Mouse (Mus musculus) adrenal gland, postnatal 10 days (tissue): ENCODE measurements around the gene Sh3bp4. TPM values are rescaled to one million over a fixed set of nuclear protein-coding genes. Genes with fewer than 3 reads are reported as not detected.

Experiments used
- DNase-seq: peaks from one replicate; pipeline ENCODE4 v3.0.0; 2021; ENCODE audit warnings: mixed read lengths
- total RNA-seq, 2 experiments: library from RNA; stranded (reverse); gene quantifications; 2 replicates each; pipeline ENCODE4 v1.2.3; 2021

The Sh3bp4 gene
- total RNA-seq, 2 experiments from 2014 or later = 13.4 to 17.6 TPM

GRCm38 (mm10) chr1:89130429-89130828 lies 60.2 kb downstream of the Sh3bp4 start:
- DNase-seq = no peak

GRCm38 (mm10) chr1:89131018-89131540 lies 60.9 kb downstream of the Sh3bp4 start:
- no peak for DNase-seq

DNA sequence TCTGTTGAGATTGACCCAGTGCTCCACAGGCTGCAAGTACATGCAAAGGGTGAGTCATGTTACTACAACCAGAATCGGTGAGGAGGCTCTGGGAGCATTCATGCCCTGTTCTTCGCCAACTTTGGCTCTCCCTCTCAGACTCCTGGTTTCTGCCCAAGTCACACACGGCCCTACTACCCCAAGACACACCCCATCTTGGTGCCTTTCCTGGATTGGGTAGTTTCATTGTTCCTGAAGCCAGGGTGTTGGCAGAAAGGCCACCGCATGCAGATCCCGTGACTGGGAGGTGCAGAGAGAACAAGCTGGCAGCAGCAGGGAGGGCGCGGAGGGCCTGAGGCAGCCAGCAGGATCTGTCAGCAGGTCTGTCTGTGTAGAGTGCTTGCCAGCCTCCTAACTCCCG lies 61.5 kb downstream of the Sh3bp4 start:
- DNase-seq = peak; percentile 67

GRCm38 (mm10) chr1:89133266-89133665 lies 63.1 kb downstream of the Sh3bp4 start:
- DNase-seq = peak; percentile 35

GRCm38 (mm10) chr1:89133717-89134116 lies 63.5 kb downstream of the Sh3bp4 start:
- DNase-seq = no peak

DNA sequence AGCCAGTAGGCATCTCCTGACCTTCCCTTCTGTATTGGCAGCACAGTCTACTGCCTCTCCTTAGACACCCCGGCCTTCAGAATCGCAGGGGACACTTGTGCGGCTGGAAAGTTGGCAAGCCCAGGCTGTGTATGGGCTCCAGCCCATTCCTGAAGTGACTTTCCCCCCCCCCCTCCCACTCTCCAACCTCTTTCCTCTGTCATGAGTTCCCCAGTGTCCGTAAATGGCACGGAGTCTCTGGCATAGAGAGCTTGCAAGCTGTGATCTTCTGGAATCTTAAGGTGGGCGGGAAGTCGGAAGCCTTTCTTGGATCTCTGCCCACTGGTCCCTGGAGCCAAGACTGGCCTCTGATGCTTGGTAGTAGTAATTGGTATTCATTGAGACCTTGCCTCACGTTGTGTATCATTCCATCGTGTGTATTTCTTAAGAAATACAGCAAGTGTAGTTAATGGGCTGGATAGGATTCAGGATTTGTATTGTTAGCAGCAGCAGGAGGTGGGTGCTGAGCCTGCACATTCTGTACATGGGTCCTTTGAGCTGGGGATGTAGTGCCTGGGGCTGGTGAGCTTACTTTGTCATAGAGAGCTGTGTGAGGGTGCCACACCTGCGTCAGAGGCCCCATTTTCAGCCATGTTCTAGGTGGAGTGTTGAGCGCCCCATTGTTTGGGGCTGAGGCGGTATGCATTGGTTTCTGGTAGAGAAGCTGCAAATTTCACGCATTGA lies 66.0 kb downstream of the Sh3bp4 start:
- peak; percentile 70 for DNase-seq

DNA sequence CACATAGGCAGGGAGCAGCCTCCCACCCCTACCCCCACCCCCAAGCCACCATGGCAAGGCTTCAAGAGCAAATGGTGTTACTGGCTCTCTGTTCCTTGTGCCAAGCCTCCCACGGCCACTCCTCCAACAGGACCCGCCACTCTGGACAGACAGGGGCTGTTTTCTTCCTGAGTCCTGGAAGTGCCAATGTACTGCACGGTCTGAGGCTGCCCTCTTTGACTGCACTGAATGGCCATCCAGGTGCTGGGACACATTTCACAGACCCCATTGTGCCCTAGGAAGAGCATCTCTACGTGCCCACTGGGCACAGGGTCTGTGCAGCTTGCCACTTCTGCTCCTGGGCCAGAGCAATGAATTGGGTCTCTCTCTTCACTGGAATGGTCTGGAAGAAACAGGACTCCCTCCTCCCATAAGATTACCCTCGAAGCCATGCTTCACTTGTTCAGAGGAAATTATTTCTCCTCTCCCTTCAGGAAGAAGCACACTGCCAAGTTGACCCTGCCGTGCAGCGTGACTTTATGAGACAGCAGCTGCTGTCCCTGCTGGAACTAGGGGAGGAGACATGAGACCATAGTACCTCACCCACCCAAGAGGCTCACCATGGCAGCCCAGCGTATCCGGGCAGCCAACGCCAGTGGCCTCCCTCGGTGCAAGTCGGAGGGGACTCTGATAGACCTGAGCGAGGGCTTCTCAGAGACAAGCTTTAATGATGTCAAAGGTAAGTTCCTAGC lies 67.0 kb downstream of the Sh3bp4 start:
- no peak for DNase-seq

DNA sequence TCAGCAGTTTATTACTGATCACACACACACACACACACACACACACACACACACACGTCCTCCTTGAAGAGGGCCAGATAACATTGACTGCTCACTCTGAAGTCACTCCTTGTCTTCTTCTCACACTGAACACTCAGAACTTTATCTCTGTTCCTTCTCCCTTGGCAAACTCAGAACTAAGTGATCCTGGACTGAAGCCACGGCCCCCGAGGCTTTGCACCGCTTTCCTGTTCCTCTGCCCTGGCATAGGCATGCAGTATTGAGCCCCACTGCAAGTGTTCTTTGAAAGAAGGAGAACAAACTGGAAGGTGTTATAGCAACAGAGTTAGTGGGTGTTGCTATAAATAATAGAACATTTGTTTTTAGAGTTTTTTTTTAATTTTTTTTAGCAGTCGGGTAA lies 68.1 kb downstream of the Sh3bp4 start:
- DNase-seq = no peak

- no peak for DNase-seq
Measured at GRCm38 (mm10) chr1:89140113-89140512, 69.9 kb downstream of the Sh3bp4 start.

DNA sequence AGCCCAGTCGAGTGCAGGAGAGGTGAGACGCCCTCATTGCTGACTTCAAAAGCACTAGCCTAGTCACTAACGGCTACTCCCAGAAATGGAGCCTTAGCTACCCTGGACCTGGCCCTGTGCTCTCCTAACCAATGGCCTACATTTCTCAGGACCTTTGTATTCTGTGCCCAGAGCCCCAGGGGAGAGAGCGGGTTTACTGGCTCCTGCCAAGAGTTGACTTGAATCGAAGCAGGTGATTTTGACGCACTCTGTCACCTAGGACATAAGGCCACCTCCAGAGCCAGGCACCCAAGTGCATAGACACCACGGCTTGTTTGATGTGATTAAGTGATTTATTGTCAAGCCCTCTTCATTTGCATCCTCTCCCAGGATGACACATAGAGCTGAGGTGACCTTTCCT lies 80.9 kb downstream of the Sh3bp4 start:
- DNase-seq = peak; percentile 54

DNA sequence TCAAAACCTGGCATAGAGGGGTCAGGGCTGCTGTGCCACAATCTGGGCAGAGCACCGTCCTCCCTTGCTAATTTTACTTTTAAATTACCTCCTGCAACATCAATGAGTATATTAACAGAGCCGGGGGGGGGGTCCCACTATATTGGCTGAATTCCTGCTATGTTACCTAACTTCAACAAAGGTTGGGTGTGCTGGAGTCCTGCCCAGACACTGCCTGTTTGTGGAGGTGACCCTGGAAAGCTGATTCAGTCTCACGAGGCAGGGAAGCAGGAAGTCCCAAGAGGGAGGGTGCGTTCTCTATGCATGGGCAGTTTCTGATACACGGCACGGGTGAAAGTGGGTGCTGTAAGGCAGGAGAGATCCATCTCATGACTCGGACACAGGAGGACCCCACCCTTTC lies 82.4 kb downstream of the Sh3bp4 start:
- DNase-seq = peak; percentile 38

GRCm38 (mm10) chr1:89153203-89153602 lies 83.0 kb downstream of the Sh3bp4 start:
- DNase-seq = no peak

GRCm38 (mm10) chr1:89163483-89163882 lies 93.3 kb downstream of the Sh3bp4 start:
- no peak for DNase-seq

DNA sequence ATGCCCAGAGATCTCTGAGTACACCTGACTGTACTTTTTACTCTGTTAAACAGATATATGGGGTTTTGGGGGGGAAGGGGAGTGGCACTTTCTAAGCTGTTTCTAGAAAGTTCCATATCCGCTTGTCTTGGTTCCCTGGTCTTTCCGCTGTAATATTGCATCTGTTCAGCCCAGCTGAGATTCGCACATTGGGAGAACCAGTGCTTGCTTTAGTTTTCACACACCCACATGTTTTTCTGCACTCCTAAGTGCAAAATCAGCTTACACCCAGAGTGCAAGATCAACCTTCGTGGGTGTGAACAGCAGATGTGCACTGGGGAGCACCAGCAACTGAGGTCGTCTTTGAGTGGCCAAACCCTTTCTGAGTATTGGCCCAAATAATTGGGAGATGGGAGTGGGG lies 94.1 kb downstream of the Sh3bp4 start:
- no peak for DNase-seq

DNA sequence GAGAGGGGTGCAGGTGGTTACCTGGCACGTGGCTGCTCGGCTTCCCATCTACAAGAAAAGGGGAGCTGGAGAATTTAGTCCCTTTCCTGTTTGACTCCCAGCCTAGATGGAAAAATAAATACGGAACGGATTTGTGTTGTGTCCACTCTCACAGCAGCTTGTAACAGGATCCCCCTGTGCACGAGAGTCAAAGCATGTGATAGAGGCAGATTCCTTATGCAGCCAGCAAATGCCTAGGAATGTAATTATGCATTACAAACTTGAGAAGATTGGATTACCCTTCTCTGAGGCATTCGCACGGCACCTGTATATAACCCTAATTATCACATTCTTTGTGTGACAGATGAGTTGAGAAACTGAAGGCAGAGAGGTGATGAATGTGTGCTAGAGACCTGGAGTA lies 94.5 kb downstream of the Sh3bp4 start:
- DNase-seq = no peak

GRCm38 (mm10) chr1:89166814-89167249 lies 96.6 kb downstream of the Sh3bp4 start:
- DNase-seq = peak; percentile 68

- no peak for DNase-seq
Measured at GRCm38 (mm10) chr1:89171275-89171767, 101.1 kb downstream of the Sh3bp4 start.

DNA sequence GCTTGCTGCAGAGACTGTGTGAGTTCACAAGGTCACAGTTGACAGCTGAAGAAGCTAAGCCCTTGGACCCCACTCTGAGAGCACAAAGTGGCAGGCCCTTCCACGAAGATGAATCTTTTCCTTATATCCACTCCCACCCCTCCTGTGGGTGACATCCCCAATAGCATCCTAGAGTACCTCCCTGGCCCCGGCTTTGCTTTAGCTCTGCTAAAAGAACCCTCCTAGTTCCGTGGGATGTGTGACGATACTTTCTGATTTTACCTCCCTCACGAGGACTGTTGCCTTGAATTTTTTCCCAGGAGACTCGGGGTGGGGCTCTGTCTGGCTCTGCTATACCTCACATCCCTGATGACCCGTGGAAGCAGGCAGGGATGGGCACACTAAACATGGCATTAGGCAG lies 104.4 kb downstream of the Sh3bp4 start:
- DNase-seq = no peak

DNA sequence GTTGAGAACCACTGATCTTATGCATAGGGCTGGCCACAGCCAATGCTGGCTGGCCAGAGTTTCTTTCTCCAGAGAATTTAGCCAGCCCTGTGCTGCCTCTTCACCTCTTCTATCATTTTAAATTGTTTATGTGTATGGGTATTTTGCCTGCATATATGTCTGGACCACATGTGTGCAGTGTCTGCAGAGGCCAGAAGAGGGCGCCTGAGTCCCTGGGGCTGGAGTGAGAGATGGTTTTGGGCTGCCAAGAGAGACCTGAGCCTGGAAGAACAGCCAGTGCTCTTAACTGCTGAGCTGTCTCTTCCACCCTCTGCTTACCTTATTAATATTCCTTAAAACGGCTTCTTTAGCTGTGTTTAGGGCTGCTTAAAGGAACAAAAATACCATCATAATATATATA lies 105.1 kb downstream of the Sh3bp4 start:
- DNase-seq = peak; percentile 49

DNA sequence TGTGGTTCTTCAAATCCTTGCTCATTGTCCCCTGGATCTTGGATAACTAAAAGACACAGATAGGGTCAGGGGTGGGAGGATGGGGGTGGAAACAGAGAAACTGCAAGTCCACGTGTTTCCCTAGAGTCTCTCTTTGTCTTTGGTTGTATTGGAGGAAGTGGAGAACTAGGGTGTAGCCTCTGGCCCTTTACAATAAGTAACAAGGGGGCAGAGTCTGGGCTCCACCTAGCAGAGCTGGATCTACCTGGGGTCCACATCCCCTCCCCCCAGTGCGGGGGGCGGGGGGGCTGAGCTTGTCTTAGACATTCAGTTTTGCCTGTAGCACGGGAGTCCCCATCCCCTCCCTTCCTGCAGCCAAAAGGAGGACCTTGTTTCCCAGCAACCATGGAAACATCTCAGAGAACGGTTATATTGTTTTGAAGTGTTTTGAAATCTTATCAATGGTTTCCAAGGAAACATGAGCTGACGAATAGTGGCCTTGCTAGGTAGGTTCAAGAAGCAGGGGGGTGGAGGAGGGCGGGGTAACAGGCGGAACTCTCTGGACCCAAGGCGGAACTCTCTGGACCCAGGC lies 113.1 kb downstream of the Sh3bp4 start:
- DNase-seq = peak; percentile 34

DNA sequence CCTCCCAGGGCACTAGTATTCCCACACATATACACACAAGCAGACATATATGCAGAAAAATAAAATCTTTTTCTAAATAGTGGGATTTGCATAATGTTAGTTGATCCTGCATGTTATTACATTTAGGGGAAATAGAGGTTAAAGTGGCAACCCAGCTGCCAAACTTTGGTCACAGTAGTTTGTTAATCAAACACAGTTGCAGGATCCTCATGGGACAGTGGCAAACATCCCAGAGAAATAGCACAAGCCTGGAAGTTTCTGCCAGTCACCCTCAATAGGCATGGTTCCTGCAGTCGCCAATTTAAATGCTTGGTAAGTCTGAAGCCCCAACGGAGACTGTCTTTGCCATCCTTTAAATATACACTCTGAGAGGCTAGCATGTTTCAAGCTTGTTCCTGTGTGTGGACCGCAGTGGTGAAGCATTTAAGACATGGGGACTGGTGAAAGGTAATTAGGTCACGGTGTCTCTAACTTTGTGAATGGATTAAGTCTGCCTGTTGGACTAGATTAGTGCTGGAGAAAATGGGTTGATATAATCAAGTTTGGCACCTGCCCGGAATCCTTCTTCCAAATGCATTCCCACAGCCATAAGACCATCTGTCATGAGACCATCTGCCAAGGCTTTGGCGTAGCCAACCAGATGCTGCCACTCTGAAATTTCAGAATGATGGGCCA lies 114.0 kb downstream of the Sh3bp4 start:
- peak; percentile 36 for DNase-seq

- no peak for DNase-seq
Measured at GRCm38 (mm10) chr1:89184839-89185238, 114.6 kb downstream of the Sh3bp4 start.
